Mouse (Mus musculus): ENCODE results near the gene Cacna2d3. TPM values are rescaled to one million over a fixed set of nuclear protein-coding genes. Genes with fewer than 3 reads are reported as not detected.

The Cacna2d3 gene
- total RNA-seq, 2 experiments from 2014 or later: not detected

GRCm38 (mm10) chr14:29028391-29029106 lies 693.1 kb downstream of the Cacna2d3 start:
- no peak for ATAC-seq (ENCODE audit: poor library complexity, severe bottlenecking)

GRCm38 (mm10) chr14:29027276-29027675 lies 694.4 kb downstream of the Cacna2d3 start:
- ATAC-seq (ENCODE audit: poor library complexity, severe bottlenecking): no peak

- ATAC-seq (ENCODE audit: poor library complexity, severe bottlenecking): no peak
Observed at GRCm38 (mm10) chr14:29025335-29025734, 696.3 kb downstream of the Cacna2d3 start.

GRCm38 (mm10) chr14:29023246-29023645 lies 698.4 kb downstream of the Cacna2d3 start:
- no peak for ATAC-seq (ENCODE audit: poor library complexity, severe bottlenecking)

- ATAC-seq (ENCODE audit: poor library complexity, severe bottlenecking): no peak
Observed at GRCm38 (mm10) chr14:29021295-29021694, 700.4 kb downstream of the Cacna2d3 start.

GRCm38 (mm10) chr14:29018316-29019000 lies 703.2 kb downstream of the Cacna2d3 start:
- no peak for ATAC-seq (ENCODE audit: poor library complexity, severe bottlenecking)

- no peak for ATAC-seq (ENCODE audit: poor library complexity, severe bottlenecking)
Observed at GRCm38 (mm10) chr14:29017883-29018282, 703.8 kb downstream of the Cacna2d3 start, which contains the start of gene Lrtm1. Gene Lrtm1, plus strand, starts transcription at chr14:29018208.

- no peak for ATAC-seq (ENCODE audit: poor library complexity, severe bottlenecking)
Observed at GRCm38 (mm10) chr14:29015896-29016295, 705.8 kb downstream of the Cacna2d3 start.

GRCm38 (mm10) chr14:29014680-29015079 lies 707.0 kb downstream of the Cacna2d3 start:
- no peak for ATAC-seq (ENCODE audit: poor library complexity, severe bottlenecking)

GRCm38 (mm10) chr14:29013161-29013560 lies 708.5 kb downstream of the Cacna2d3 start:
- no peak for ATAC-seq (ENCODE audit: poor library complexity, severe bottlenecking)

GRCm38 (mm10) chr14:29009644-29010043 lies 712.0 kb downstream of the Cacna2d3 start:
- ATAC-seq (ENCODE audit: poor library complexity, severe bottlenecking): no peak

GRCm38 (mm10) chr14:29005228-29005840 lies 716.3 kb downstream of the Cacna2d3 start:
- no peak for ATAC-seq (ENCODE audit: poor library complexity, severe bottlenecking)

- ATAC-seq (ENCODE audit: poor library complexity, severe bottlenecking): no peak
Observed at GRCm38 (mm10) chr14:28996569-28996968, 725.1 kb downstream of the Cacna2d3 start.

- no peak for ATAC-seq (ENCODE audit: poor library complexity, severe bottlenecking)
Observed at GRCm38 (mm10) chr14:28988211-28988900, 733.3 kb downstream of the Cacna2d3 start.

GRCm38 (mm10) chr14:28984276-28984675 lies 737.4 kb downstream of the Cacna2d3 start:
- ATAC-seq (ENCODE audit: poor library complexity, severe bottlenecking): no peak

GRCm38 (mm10) chr14:28980482-28980881 lies 741.2 kb downstream of the Cacna2d3 start:
- ATAC-seq (ENCODE audit: poor library complexity, severe bottlenecking): no peak

- ATAC-seq (ENCODE audit: poor library complexity, severe bottlenecking): no peak
Observed at GRCm38 (mm10) chr14:28979230-28979629, 742.4 kb downstream of the Cacna2d3 start.

GRCm38 (mm10) chr14:28972620-28973019 lies 749.0 kb downstream of the Cacna2d3 start:
- ATAC-seq (ENCODE audit: poor library complexity, severe bottlenecking): no peak

GRCm38 (mm10) chr14:28969247-28969646 lies 752.4 kb downstream of the Cacna2d3 start:
- ATAC-seq (ENCODE audit: poor library complexity, severe bottlenecking): no peak

- no peak for ATAC-seq (ENCODE audit: poor library complexity, severe bottlenecking)
Observed at GRCm38 (mm10) chr14:28966881-28967280, 754.8 kb downstream of the Cacna2d3 start.

GRCm38 (mm10) chr14:28961379-28961778 lies 760.3 kb downstream of the Cacna2d3 start:
- no peak for ATAC-seq (ENCODE audit: poor library complexity, severe bottlenecking)
